Mouse (Mus musculus) CD8-positive naive resting alpha-beta T cell, adult 2 months (primary cell): ENCODE measurements around the gene Ncf2.

Source experiments
- DNase-seq, 2 experiments: peaks; one replicate each; pipeline ENCODE4 v3.0.0; 2022; ENCODE audit warnings: low read depth in 2 of 2, low spot score in 2 of 2

The Ncf2 gene

DNA sequence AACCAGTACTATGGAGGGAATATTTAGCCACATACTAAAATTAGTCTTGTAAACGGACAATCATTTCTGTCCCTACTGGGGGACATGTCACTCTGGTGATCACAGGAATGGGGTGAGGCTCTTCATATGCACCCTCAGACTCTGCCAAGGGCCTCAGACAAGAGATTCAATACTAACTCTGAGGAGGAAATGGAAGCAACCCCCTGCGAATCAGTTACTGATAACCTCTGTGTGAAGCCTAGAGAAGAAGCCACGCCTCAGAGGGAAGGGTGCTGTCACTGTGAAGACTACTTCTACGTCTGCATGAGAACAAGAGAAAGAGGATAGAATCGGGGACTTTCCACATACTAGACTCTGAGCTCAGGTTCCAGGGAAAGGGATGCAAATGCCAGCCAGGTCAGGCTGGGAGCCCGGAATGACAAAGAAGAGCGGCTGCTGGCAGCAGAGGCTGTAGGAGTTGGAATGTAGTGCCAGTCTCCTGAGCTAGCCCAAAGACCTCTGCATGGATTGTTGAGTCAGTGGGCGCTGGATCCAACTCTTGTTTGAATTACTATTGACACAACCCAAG, 4.2 kb upstream of the Ncf2 start:
- no peak for DNase-seq

DNA sequence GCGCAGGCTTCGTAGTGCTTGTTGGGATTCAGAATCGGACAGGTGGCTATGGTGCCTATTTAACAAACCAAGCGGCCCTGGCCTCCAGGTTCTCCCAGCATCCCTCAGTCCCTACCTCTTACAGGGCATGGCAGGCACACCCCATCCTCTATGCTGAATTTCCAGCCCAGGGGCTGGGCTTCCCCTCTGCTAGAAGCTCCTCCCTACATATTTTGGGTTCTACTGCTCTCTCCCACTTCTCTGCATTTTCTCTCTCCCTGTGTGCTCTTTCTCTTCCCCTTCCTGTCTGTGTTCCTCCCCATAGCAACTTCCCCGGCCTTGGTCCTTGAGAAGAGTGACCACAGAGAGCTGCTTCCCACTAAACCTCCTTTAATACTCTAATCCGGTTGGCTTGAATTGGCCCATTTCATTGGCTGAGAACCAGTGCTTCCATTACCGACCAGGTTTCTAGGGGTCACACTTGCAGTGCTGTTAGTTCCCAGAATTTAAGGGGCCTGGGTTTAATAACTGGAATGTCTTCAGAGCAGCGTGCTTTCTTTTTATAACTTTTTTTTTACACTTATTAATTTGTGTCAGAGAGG, 3.2 kb upstream of the Ncf2 start:
- DNase-seq: no peak

GRCm38 (mm10) chr1:152798125-152798524, 1.9 kb upstream of the Ncf2 start:
- DNase-seq: no peak

GRCm38 (mm10) chr1:152800633-152801176, 711 bp downstream of the Ncf2 start:
- no peak for DNase-seq

DNA sequence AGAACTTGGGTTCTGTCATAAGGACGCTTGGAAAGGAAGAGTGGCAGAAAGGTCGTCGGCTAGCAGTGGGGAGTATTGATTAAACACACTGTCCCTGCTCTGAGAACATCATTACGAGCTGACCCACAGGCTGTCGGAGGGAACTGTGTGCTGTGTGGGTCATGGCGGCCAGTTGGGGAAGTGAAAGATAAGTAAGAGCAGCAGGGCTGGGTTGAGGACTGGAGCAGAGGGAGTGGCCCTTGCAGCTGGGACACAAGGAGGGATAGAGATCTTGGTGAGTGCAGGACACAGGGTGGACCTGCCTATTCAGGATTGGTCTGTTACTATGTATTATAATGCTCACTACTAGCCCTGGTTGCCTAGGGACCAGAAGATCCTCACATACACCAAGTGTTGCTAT, 4.9 kb downstream of the Ncf2 start:
- no peak for DNase-seq

DNA sequence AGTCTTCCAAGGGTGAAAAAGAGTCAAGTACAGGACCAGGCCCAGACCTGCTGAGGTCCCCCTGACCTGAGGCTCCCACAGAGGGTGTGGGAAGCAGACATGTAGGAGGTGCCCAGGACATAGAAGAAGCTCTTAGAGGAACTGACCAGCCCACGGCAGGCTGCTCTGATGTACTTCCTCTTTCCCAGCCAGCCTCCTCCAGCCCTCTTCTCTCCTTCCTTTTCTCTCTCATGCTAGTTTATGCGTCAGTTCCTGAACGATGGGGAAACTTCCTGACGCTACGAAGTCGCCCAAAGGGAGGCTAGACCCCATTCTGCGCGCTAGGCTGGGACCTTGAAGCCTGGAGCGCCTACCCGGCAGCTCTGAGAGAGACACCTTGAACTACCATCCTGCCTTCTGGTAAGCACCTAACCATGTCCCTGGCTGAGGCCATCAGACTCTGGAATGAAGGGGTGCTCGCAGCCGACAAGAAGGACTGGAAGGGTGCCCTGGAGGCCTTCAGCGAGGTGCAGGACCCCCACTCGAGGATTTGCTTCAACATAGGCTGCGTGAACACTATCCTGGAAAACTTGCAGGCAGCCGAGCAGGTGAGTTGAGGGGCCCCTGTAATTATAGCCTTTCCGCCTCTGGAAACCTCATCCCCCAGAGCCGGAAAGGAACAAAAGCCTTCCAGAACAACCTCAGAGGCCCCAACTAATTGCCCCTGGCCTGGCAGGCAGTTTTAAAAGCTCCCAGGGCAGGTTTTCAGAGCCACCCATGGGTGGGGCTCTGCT, 7.8 kb downstream of the Ncf2 start:
- DNase-seq: no peak

DNA sequence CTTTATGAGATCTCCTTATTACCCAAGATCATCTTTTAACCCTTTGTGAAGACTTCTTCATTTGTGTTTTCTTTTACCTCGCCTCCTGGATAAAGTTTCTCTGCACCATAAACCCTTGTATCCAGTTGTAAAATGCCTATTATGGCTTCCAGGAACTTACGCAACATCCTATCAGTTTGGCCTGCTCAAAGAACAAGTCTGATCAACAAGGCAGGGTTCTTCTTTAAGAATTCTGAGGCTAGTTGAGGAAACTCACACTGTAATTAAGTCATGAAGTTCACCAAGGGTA, 8.3 kb downstream of the Ncf2 start:
- no peak for DNase-seq

DNA sequence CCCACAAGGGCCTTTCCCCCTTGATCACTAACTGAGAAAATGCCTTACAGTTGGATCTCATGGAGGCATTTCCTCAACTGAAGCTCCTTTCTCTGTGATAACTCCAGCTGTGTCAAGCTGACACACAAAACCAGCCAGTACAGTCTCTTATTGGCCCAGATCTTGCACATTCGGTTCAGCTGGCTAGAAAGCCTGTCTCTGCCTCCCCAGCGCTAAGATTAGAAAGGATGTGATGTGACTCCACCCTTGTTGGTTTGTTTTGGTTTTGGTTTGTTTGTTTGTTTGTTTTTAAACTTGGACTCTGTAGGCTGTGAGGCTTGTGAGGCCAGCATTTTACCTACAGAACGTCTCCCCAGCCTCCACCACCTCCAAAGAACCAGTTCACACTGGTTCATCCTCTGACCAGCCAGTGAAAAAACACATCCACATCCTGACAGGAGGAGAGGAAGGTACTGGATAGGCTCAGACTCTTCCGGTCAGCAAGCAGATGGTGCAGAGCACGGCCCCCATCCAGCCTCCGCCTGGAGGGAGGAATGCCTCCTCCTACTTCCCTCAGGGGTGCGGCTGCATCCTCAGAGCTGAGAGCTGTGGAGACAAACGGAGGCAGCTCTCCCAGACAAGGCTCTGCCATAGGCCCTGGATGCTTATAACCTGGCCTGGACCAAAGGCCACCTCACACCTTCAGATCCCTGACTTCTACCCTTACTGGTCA, 9.7 kb downstream of the Ncf2 start:
- no peak for DNase-seq

- no peak for DNase-seq
Measured at GRCm38 (mm10) chr1:152810533-152811439, 10.8 kb downstream of the Ncf2 start.

- DNase-seq: no peak
Measured at GRCm38 (mm10) chr1:152815265-152815701, 15.3 kb downstream of the Ncf2 start.

DNA sequence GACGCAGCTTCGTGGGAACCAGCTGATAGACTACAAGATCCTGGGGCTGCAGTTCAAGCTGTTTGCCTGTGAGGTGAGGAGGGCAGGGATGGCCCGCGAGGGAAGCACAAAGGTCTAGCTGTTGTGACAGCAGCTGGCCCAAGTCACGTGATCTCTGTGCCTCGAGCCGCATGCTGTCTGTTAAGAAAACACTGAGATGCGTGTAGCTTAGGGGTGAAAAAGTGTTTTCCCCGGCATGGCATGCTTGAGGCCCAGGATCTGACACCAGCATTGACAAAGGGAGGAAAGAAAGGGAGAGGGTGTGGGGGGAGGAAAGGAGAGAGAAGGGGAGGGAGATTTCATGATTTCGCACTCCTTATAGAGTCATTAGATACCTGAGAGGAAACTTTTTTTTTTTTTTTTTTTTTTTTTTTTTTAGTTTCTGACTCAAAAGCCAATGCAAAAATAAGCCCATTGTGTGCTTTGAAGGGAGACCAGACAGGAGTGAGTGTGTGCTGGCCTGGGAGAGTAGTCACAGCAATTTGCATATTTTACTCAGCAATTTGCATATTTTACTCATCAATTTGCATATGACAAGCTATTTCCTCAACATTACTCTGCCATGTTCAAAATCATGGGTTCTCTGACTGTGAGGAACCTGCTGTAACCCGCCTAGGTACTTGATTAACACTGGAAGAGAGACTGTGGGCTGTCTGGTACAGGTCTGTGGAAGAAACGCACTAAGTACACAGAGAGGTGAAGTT, 17.2 kb downstream of the Ncf2 start:
- DNase-seq: no peak

- no peak for DNase-seq
Measured at GRCm38 (mm10) chr1:152817794-152818193, 17.8 kb downstream of the Ncf2 start.

DNA sequence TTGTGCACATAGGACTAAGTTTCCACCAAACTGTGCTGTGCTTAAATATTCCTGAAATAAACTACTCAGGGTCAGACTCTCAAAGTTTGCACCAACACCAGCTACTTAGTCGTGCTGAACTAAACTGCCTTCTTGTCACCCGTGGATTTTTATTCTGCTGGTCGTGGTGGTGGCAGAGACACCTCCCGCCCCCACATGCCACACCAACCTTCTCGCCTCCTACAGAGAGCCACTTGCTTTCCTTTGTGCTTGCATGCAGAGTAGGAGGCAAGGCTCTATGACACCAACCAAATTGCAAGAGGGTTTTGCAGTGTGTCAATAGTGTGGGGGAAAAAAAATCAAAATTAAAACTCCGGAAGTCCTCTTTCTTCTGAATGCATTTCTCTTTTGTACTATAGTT, 19.6 kb downstream of the Ncf2 start:
- DNase-seq: no peak

GRCm38 (mm10) chr1:152820911-152821695, 21.1 kb downstream of the Ncf2 start:
- DNase-seq: no peak

DNA sequence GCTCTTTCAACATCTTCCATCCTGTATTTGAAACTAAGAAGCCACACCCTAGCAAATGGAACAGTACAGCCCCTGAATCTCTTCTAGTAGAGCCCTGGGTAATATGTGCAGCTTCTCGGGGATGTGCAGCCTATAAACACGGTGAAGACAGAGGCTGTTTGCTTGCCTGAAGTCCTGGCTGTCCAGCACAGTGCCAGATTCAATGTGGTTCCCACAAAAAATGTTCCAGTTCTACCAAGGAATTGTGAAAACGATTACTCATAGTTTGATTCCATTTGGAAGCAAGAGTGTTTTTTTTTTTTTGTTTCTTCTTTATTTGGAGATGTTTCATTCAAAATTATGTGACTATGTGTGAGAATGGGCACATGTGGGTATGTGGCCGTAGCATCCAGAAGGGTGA, 21.8 kb downstream of the Ncf2 start:
- no peak for DNase-seq

DNA sequence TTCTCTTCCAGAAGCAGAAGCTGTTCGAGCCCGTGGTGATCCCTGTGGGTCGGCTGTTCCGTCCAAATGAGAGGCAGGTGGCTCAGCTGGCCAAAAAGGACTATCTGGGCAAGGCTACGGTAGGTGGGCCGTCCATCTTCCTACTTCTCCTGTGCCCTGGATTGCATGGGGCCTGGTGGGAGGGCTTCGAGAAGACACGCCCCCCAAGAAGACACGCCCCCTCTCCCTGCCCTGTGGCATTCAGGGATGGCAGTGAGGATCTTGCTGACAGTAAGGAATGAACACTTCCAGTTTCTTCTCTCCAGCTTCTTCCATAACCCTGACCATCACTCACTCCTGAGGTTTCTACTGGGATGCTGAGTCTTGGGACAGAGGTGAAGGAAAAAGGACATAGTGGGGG, 24.2 kb downstream of the Ncf2 start:
- no peak for DNase-seq

GRCm38 (mm10) chr1:152826446-152826845, 26.5 kb downstream of the Ncf2 start:
- no peak for DNase-seq

- DNase-seq: no peak
Measured at GRCm38 (mm10) chr1:152828168-152828567, 28.2 kb downstream of the Ncf2 start.

- no peak for DNase-seq
Measured at GRCm38 (mm10) chr1:152828637-152829355, 28.8 kb downstream of the Ncf2 start.
